Mouse (Mus musculus): Measurements from ENCODE around the gene Rcn3. TPM values are rescaled to one million over a fixed set of nuclear protein-coding genes. Genes with fewer than 3 reads are reported as not detected.

Gene Rcn3
- polyA plus RNA-seq, 1 experiment from 2014 or later: 63.3 TPM

DNA sequence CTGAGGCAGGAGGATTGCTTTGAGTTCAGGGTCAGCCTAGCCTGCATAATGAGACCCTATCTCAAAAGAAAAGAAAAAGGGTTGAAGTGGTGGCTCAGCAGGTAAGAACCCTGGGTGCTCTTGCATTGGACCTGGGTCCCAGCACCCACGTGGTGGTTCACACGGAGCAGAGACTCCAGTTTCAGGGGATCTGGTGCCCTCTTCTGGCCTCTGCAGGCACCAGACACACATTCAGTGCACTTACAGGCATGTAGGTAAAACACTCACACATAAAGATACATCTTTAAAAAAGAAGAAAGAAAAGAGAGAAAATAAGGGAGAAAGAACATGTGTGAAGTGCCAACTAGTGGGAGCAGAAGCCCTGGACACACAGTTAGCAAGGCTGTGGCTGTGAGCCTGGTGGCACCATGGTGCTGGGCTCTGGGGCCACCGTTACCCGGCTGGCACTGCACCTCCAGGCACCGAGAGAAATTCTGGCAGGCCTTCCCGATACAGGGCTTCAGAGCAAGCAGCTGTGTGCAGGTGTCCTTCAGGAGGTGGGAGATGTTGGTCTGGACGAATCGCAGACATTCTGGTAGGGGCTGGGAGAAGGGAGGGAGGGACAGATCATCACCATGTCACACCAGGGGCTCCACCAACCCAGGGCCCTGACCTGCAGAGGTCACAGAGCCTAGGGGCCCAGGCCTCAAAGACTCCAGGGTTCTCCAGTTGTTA lies 41.6 kb upstream of the Rcn3 start:
- no peak overlapping the region for H3K9ac ChIP-seq (ENCODE audit: low read depth, low read length)
- no peak overlapping the region for H3K27ac ChIP-seq (ENCODE audit: low read depth, low read length)
- no peaks in the 10 kb centered on the region for H3K27me3 ChIP-seq (replicated peaks; ENCODE audit: control insufficient read depth, insufficient read depth, low read length)
- H3K36me3 ChIP-seq (ENCODE audit: control insufficient read depth, insufficient read depth, low read length): no peaks in the 10 kb centered on the region
- no peaks in the 10 kb centered on the region for H3K9me3 ChIP-seq (ENCODE audit: control insufficient read depth, low read length)
- peaks cover 7% of the 10 kb centered on the region for H3K4me1 ChIP-seq (ENCODE audit: control insufficient read depth, insufficient read depth, low read depth, low read length)
- H3K4me3 ChIP-seq (ENCODE audit: low read length): no peak overlapping the region
- no peak overlapping the region for H3K4me2 ChIP-seq (ENCODE audit: low read length)
- 80% methylated on average over 8 of the region's 8 CpGs for WGBS
- ATAC-seq: no peak

DNA sequence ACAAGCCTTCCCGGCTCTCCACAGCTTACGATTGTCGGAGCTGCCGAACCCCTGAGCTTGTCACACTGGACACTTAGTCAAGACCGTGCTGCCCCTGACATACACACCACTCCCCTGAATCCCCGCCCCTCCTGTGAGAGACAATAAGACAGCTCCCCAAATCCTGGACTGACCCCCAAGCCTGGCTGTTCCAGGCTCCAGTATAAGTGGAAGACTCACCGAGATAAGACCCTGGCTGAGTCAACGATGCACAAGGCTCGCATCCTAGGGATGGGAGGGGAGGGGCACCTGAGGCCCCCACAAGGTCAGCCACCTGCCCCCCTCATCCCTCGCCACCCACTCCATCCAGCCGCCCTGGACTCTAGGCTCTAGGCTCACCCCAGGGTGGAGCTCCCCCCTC lies 39.8 kb upstream of the Rcn3 start:
- no peak overlapping the region for H3K9ac ChIP-seq (ENCODE audit: low read depth, low read length)
- no peak for ATAC-seq
- H3K4me1 ChIP-seq (ENCODE audit: control insufficient read depth, insufficient read depth, low read depth, low read length): peaks cover 17% of the 10 kb centered on the region
- no peaks in the 10 kb centered on the region for H3K9me3 ChIP-seq (ENCODE audit: control insufficient read depth, low read length)
- no peak overlapping the region for H3K27ac ChIP-seq (ENCODE audit: low read depth, low read length)
- no peak overlapping the region for H3K4me3 ChIP-seq (ENCODE audit: low read length)
- no peaks in the 10 kb centered on the region; the same call in 1 of the 2 replicates for H3K36me3 ChIP-seq (ENCODE audit: control insufficient read depth, insufficient read depth, low read length)
- H3K4me2 ChIP-seq (ENCODE audit: low read length): no peak overlapping the region
- 78% methylated on average over 11 of the region's 11 CpGs for WGBS
- no peaks in the 10 kb centered on the region for H3K27me3 ChIP-seq (replicated peaks; ENCODE audit: control insufficient read depth, insufficient read depth, low read length)

DNA sequence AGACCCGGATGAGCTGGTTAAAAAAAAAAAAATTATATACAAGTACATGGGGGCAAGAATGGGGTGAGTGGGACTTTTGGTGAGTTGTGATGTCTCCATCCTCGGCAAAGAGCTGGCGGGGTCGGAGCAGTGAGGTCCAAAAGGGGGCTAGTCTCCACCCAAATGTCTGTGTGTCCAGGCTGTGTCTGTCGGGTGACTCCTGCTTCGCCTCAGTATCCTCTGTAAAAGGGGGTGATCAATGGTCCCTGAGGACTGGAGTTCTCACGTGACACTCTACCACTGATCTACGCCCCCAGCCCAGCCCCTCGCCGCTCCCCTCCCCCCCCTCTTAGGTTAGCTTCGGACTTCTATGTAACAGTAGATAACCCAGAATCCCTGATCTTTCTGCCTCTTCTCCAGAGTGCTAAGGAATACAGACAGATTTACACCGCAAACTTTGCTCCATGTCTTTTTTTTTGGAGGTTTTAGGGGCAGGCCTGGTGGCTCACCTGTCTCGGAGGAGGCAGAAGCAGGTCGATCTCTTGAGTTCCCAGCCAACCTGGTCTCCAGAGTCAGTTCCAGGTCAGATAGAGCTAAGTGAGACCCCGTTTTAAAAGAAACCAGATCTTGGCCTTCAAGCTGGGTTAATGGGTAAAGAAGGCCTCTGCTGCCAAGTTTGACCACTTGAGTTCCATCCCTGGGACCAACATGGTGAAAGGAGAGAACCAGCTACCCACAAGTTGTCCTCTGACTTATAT lies 37.9 kb upstream of the Rcn3 start:
- peaks cover 24% of the 10 kb centered on the region for H3K4me1 ChIP-seq (ENCODE audit: control insufficient read depth, insufficient read depth, low read depth, low read length)
- peak overlapping the region; percentile 71; the same call in 1 of the 2 replicates for H3K9ac ChIP-seq (ENCODE audit: low read depth, low read length)
- no peaks in the 10 kb centered on the region for H3K9me3 ChIP-seq (ENCODE audit: control insufficient read depth, low read length)
- WGBS: 52% methylated on average over 15 of the region's 15 CpGs
- peak overlapping the region; percentile 91 for H3K27ac ChIP-seq (ENCODE audit: low read depth, low read length)
- H3K36me3 ChIP-seq (ENCODE audit: control insufficient read depth, insufficient read depth, low read length): peaks cover 18% of the 10 kb centered on the region
- H3K27me3 ChIP-seq (replicated peaks; ENCODE audit: control insufficient read depth, insufficient read depth, low read length): no peaks in the 10 kb centered on the region
- peak overlapping the region; percentile 51 for H3K4me3 ChIP-seq (ENCODE audit: low read length)
- H3K4me2 ChIP-seq (ENCODE audit: low read length): peak overlapping the region; percentile 62
- no peak for ATAC-seq

DNA sequence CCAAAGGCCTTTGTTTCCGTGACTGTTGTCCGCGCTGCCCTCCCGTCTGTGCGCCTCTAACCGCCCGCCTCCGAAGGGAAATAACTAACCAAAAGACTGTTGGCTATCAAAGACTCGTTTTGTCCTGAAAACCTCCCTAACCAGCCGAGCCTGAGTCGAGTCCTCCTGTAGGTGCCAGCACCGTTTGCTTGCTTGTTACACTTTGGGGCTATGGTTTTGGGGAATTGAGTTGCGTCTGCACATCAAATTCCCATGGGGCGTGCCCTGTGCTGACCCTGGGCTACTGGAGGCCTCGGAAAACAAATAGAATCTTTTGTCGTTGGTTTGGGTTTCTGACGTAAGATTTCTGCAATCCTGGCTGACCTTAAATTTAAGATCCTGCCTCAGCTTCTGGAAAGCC lies 37.3 kb upstream of the Rcn3 start:
- ATAC-seq: no peak
- H3K4me2 ChIP-seq (ENCODE audit: low read length): peak overlapping the region; percentile 62
- peak overlapping the region; percentile 71 for H3K9ac ChIP-seq (ENCODE audit: low read depth, low read length)
- H3K27me3 ChIP-seq (replicated peaks; ENCODE audit: control insufficient read depth, insufficient read depth, low read length): no peaks in the 10 kb centered on the region
- no peaks in the 10 kb centered on the region for H3K9me3 ChIP-seq (ENCODE audit: control insufficient read depth, low read length)
- peak overlapping the region; percentile 91 for H3K27ac ChIP-seq (ENCODE audit: low read depth, low read length)
- WGBS: 1% methylated on average over 17 of the region's 17 CpGs
- H3K4me1 ChIP-seq (ENCODE audit: control insufficient read depth, insufficient read depth, low read depth, low read length): peaks cover 27% of the 10 kb centered on the region
- H3K36me3 ChIP-seq (ENCODE audit: control insufficient read depth, insufficient read depth, low read length): peaks cover 18% of the 10 kb centered on the region
- H3K4me3 ChIP-seq (ENCODE audit: low read length): peak overlapping the region; percentile 51

DNA sequence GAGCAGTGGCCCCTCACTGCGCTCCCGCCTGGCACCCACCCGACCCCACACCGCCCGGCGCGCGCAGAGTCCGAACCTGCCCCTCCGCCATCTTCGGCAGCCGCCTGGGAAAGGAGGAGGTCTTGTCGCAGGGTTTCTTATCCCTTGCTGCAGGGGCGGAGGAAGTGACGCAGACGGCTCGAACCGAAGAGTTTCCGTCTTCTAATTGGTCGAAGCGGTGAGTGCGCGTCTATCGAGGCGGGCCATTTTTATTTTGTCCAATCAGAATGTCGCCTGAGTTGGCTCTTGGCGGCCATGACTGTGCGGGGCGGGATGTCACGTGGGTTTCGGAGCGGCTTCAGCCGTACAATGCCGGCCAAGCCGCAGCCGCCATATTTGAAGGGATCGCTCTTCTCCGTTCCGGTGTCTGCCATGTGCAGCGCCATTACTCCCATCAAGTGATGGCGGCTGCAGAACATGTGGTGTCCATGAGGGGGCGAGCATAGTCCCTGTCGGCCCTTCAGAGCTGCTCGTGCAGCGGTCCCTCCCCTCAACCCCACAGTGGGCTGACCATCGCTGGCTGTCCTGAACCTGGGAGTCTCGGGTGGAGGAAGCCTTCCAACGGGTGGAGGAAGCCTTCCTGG lies 36.7 kb upstream of the Rcn3 start, which contains the start of gene Rpl13a:
Gene Rpl13a (minus strand): TSS at position 138 of the 623 bp plus-strand sequence.
- peak within 1 kb of the TSS; percentile 100 for H3K9ac ChIP-seq (ENCODE audit: low read depth, low read length)
- no peaks in the 10 kb centered on the region for H3K9me3 ChIP-seq (ENCODE audit: control insufficient read depth, low read length)
- ATAC-seq: peak; percentile 95
- peak within 1 kb of the TSS; percentile 83 for H3K4me2 ChIP-seq (ENCODE audit: low read length)
- H3K27ac ChIP-seq (ENCODE audit: low read depth, low read length): peak within 1 kb of the TSS; percentile 91
- peaks cover 27% of the 10 kb centered on the region for H3K4me1 ChIP-seq (ENCODE audit: control insufficient read depth, insufficient read depth, low read depth, low read length)
- H3K36me3 ChIP-seq (ENCODE audit: control insufficient read depth, insufficient read depth, low read length): peaks cover 18% of the 10 kb centered on the region
- no peaks in the 10 kb centered on the region for H3K27me3 ChIP-seq (replicated peaks; ENCODE audit: control insufficient read depth, insufficient read depth, low read length)
- H3K4me3 ChIP-seq (ENCODE audit: low read length): peak within 1 kb of the TSS; percentile 89
- WGBS: under 1% methylated on average over 48 of the region's 48 CpGs

DNA sequence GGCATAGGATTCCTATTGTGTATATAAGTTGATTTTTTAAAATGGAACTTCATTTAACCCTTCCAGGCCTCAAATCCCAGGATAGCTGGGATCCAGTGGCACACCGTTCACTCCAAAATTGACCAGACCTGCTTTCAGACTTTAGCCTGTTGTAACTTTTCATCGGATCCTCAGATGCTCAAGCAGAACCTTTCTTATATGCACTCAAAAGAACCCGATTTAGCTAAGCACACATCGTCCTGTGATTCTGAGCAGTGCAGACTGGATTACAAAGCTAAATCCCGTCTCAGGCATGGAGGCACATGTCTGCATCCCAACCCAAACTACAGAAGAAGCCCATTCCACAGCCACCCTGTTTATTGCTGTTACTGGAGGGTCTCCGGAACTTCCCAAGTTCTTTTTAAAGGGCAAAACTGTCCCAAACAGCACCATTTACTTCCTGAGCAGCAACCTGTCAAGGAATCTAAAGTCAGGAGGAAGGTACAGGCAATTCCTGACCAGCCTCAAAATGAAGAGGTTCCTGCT lies 35.7 kb upstream of the Rcn3 start:
- Histone ChIP-seq H3K27me3 (replicated peaks; ENCODE audit: control insufficient read depth, insufficient read depth, low read length) (no peaks in the 10 kb centered on the region), H3K4me1 (ENCODE audit: control insufficient read depth, insufficient read depth, low read depth, low read length) (peaks cover 33% of the 10 kb centered on the region), H3K4me3 (ENCODE audit: low read length) (peak overlapping the region; percentile 89), H3K4me2 (ENCODE audit: low read length) (peak overlapping the region; percentile 83), H3K36me3 (ENCODE audit: control insufficient read depth, insufficient read depth, low read length) (peaks cover 22% of the 10 kb centered on the region), H3K9me3 (ENCODE audit: control insufficient read depth, low read length) (no peaks in the 10 kb centered on the region), H3K27ac (ENCODE audit: low read depth, low read length) (peak overlapping the region; percentile 91), H3K9ac (ENCODE audit: low read depth, low read length) (peak overlapping the region; percentile 100)
- WGBS: 0% methylated on average over 6 of the region's 6 CpGs
- ATAC-seq: no peak

DNA sequence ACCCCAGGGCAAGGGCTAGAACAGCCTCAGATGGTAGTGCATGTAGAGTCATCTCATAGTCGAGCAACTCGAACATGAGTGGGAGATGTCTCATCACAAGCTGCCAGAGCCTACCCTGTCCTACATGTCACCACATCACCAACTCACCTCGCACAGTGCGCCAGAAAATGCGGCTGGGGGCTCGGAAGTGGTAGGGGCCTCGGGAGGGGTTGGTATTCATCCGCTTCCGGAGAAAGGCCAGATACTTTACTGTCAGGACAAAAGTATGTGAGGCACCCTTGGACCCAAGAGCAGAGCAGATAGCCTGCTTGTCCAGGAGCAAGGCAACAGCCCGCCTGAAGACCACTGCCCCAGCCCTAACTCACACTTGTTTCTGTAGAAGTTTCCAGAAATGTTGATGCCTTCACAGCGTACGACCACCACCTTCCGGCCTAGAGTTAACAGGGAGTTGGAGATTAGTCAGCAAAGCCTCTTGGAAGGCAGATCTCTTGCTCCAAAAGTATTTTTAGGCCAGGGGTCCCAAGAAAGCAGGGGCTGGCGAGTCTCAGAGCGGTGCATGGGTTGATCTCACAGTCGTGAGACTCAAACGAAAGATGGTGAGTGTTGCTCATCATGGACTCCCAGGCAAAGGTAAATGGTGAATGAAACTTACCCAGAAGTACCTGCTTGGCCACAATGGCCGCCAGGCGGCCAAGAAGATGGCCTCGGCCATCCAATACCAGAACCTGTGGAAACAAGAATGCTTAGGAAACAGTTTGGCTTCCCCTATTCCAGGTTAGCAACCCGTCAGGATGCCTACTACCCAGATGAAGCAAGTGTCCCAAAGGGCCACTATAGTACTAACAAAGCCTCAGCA lies 35.1 kb upstream of the Rcn3 start:
- Histone ChIP-seq H3K36me3 (ENCODE audit: control insufficient read depth, insufficient read depth, low read length) (peaks cover 28% of the 10 kb centered on the region), H3K4me1 (ENCODE audit: control insufficient read depth, insufficient read depth, low read depth, low read length) (peaks cover 37% of the 10 kb centered on the region), H3K4me2 (ENCODE audit: low read length) (peak overlapping the region; percentile 83), H3K9me3 (ENCODE audit: control insufficient read depth, low read length) (no peaks in the 10 kb centered on the region), H3K9ac (ENCODE audit: low read depth, low read length) (peak overlapping the region; percentile 100), H3K27me3 (replicated peaks; ENCODE audit: control insufficient read depth, insufficient read depth, low read length) (no peaks in the 10 kb centered on the region), H3K27ac (ENCODE audit: low read depth, low read length) (peak overlapping the region; percentile 18; the same call in 1 of the 2 replicates), H3K4me3 (ENCODE audit: low read length) (peak overlapping the region; percentile 89)
- no peak for ATAC-seq
- WGBS: 50% methylated on average over 21 of the region's 21 CpGs

DNA sequence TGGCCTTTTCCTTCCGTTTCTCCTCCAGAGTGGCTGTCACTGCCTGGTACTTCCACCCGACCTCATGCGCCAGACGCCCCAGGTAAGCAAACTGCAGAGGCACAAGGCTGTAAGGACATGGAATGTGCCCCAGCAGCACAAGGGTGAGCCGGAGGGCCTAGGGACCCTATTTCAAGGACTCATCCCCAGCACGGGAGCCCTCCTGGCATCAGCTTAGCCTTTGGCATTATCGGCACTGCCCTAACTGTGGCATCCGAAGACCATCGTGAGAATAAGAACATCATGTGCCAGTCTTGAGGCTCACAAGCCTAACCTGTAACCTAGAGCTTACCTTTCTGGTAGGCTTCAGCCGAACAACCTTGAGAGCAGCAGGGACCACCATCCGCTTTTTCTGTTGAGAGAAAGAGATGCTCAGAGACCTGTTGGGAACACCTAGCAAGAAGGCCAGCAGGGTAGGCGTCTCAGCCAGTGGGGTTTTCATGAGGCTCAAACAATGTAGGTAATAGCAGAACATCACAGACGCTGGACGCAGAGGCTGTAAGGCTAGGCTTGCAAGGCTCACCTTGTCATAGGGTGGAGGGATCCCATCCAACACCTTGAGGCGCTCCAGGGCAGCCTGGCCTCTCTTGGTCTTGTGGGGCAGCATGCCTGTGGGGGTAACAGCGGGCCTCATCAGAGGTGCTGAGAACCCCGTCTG lies 34.3 kb upstream of the Rcn3 start:
- peak overlapping the region; percentile 13; the same call in 1 of the 2 replicates for H3K9ac ChIP-seq (ENCODE audit: low read depth, low read length)
- H3K4me1 ChIP-seq (ENCODE audit: control insufficient read depth, insufficient read depth, low read depth, low read length): peaks cover 39% of the 10 kb centered on the region

More for the DNA sequence above, 34.3 kb upstream of the Rcn3 start:
- no peaks in the 10 kb centered on the region for H3K9me3 ChIP-seq (ENCODE audit: control insufficient read depth, low read length)
- 81% methylated on average over 17 of the region's 17 CpGs for WGBS
- H3K36me3 ChIP-seq (ENCODE audit: control insufficient read depth, insufficient read depth, low read length): peaks cover 36% of the 10 kb centered on the region
- ATAC-seq: no peak
- H3K4me2 ChIP-seq (ENCODE audit: low read length): peak overlapping the region; percentile 83
- H3K4me3 ChIP-seq (ENCODE audit: low read length): no peak overlapping the region
- H3K27me3 ChIP-seq (replicated peaks; ENCODE audit: control insufficient read depth, insufficient read depth, low read length): no peaks in the 10 kb centered on the region
- peak overlapping the region; percentile 18; the same call in 1 of the 2 replicates for H3K27ac ChIP-seq (ENCODE audit: low read depth, low read length)
